Mouse (Mus musculus): ENCODE results near the gene Rcc1l.

DNA sequence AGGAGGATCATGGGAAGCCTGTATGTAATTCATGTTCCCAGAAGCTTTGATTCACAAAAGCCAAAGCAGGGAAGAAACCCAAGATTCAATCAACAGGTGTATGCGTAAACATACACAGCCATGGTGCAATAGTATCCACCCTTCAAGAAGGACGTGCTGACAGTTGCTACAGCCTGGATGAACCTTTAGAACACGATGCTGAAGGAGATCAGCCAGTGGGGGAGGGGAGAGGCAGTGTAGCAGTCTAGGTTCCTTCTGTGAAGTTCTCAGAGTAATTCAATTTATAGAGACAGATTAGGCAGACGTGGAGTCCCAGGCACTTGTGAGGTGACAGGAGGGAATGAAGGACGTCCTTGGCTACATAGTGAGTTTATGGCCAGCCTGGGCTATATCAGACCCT lies 61.6 kb downstream of the Rcc1l start:
- TF ChIP-seq POLR2A (IDR thresholded peaks at IDR 0.05; ENCODE audit: low read depth, low read length) (no peak), CTCF (IDR thresholded peaks at IDR 0.05; ENCODE audit: extremely low read depth, insufficient read depth, insufficient read length, insufficient replicate concordance) (no peak)
